Mouse (Mus musculus): ENCODE data around the gene Tecr. TPM values are rescaled to one million over a fixed set of nuclear protein-coding genes. Genes with fewer than 3 reads are reported as not detected.

Gene Tecr
- polyA plus RNA-seq, 1 experiment from 2014 or later = 550 TPM

- Histone ChIP-seq H3K9ac (ENCODE audit: low read length) (no peak overlapping the region), H3K4me3 (ENCODE audit: low read depth, low read length) (no peak overlapping the region), H3K36me3 (ENCODE audit: control insufficient read depth, insufficient read depth, low read length) (peaks cover 10% of the 10 kb centered on the region; the same call in 1 of the 2 replicates), H3K27me3 (ENCODE audit: control insufficient read depth, insufficient read depth, low read length) (no peaks in the 10 kb centered on the region), H3K4me1 (replicated peaks; ENCODE audit: control insufficient read depth, insufficient read depth, low read length) (0 out of 2 replicates have a peak, but pooled peaks cover 4% of the 10 kb centered on the region), H3K4me2 (ENCODE audit: low read depth, low read length, severe bottlenecking) (no peak overlapping the region), H3K27ac (ENCODE audit: low read depth, low read length) (no peak overlapping the region), H3K9me3 (ENCODE audit: control insufficient read depth, low read length) (no peaks in the 10 kb centered on the region)
- ATAC-seq (replicated peaks; ENCODE audit: low FRiP score) (no peak), DNase-seq (ENCODE audit: low spot score) (no peak)
- WGBS = 81% methylated on average over 4 of the region's 4 CpGs
Observed at GRCm38 (mm10) chr8:83569165-83569564, 38.6 kb downstream of the Tecr start.

GRCm38 (mm10) chr8:83568755-83569154 is 39.0 kb downstream of the Tecr start:
- 82% methylated on average over 5 of the region's 5 CpGs for WGBS
- ATAC-seq (replicated peaks; ENCODE audit: low FRiP score) (no peak), DNase-seq (ENCODE audit: low spot score) (peak; percentile 53)
- Histone ChIP-seq H3K27me3 (ENCODE audit: control insufficient read depth, insufficient read depth, low read length) (no peaks in the 10 kb centered on the region), H3K9ac (ENCODE audit: low read length) (no peak overlapping the region), H3K27ac (ENCODE audit: low read depth, low read length) (no peak overlapping the region), H3K4me3 (ENCODE audit: low read depth, low read length) (no peak overlapping the region), H3K4me2 (ENCODE audit: low read depth, low read length, severe bottlenecking) (no peak overlapping the region), H3K36me3 (ENCODE audit: control insufficient read depth, insufficient read depth, low read length) (peaks cover 10% of the 10 kb centered on the region; the same call in 1 of the 2 replicates), H3K9me3 (ENCODE audit: control insufficient read depth, low read length) (no peaks in the 10 kb centered on the region), H3K4me1 (replicated peaks; ENCODE audit: control insufficient read depth, insufficient read depth, low read length) (0 out of 2 replicates have a peak, but pooled peaks cover 4% of the 10 kb centered on the region)

- Histone ChIP-seq H3K9ac (ENCODE audit: low read length) (no peak overlapping the region), H3K36me3 (ENCODE audit: control insufficient read depth, insufficient read depth, low read length) (peaks cover 9% of the 10 kb centered on the region; the same call in 1 of the 2 replicates), H3K4me3 (ENCODE audit: low read depth, low read length) (no peak overlapping the region), H3K9me3 (ENCODE audit: control insufficient read depth, low read length) (no peaks in the 10 kb centered on the region), H3K4me1 (replicated peaks; ENCODE audit: control insufficient read depth, insufficient read depth, low read length) (0 out of 2 replicates have a peak, but pooled peaks cover 4% of the 10 kb centered on the region), H3K27me3 (ENCODE audit: control insufficient read depth, insufficient read depth, low read length) (no peaks in the 10 kb centered on the region), H3K27ac (ENCODE audit: low read depth, low read length) (no peak overlapping the region), H3K4me2 (ENCODE audit: low read depth, low read length, severe bottlenecking) (no peak overlapping the region)
- 73% methylated on average over 5 of the region's 5 CpGs for WGBS
- ATAC-seq (replicated peaks; ENCODE audit: low FRiP score) (no peak), DNase-seq (ENCODE audit: low spot score) (no peak)
Observed at GRCm38 (mm10) chr8:83568128-83568527, 39.6 kb downstream of the Tecr start.

- H3K36me3 ChIP-seq (ENCODE audit: control insufficient read depth, insufficient read depth, low read length) = peaks cover 6% of the 10 kb centered on the region; the same call in 1 of the 2 replicates
- H3K9me3 ChIP-seq (ENCODE audit: control insufficient read depth, low read length) = no peaks in the 10 kb centered on the region
- H3K27me3 ChIP-seq (ENCODE audit: control insufficient read depth, insufficient read depth, low read length) = no peaks in the 10 kb centered on the region
- peak overlapping the region; percentile 76 for H3K4me3 ChIP-seq (ENCODE audit: low read depth, low read length)
- H3K27ac ChIP-seq (ENCODE audit: low read depth, low read length) = no peak overlapping the region
- ATAC-seq (replicated peaks; ENCODE audit: low FRiP score) (no peak), DNase-seq (ENCODE audit: low spot score) (no peak)
- 0 out of 2 replicates have a peak, but pooled peaks cover 4% of the 10 kb centered on the region for H3K4me1 ChIP-seq (replicated peaks; ENCODE audit: control insufficient read depth, insufficient read depth, low read length)
- H3K9ac ChIP-seq (ENCODE audit: low read length) = peak overlapping the region; percentile 58
- 61% methylated on average over 3 of the region's 3 CpGs for WGBS
- H3K4me2 ChIP-seq (ENCODE audit: low read depth, low read length, severe bottlenecking) = peak overlapping the region; percentile 76
Observed at GRCm38 (mm10) chr8:83567668-83568067, 40.1 kb downstream of the Tecr start.

- no peaks in the 10 kb centered on the region for H3K9me3 ChIP-seq (ENCODE audit: control insufficient read depth, low read length)
- DNase-seq (ENCODE audit: low spot score) (peak; percentile 96), ATAC-seq (replicated peaks; ENCODE audit: low FRiP score) (peak; percentile 89)
- H3K9ac ChIP-seq (ENCODE audit: low read length) = peak within 1 kb of the TSS; percentile 58
- WGBS = under 1% methylated on average over 48 of the region's 48 CpGs
- peak within 1 kb of the TSS; percentile 76 for H3K4me3 ChIP-seq (ENCODE audit: low read depth, low read length)
- H3K27ac ChIP-seq (ENCODE audit: low read depth, low read length) = 0 out of 2 replicates have a peak within 1 kb of the TSS, but pooled peaks have one; percentile 18
- H3K27me3 ChIP-seq (ENCODE audit: control insufficient read depth, insufficient read depth, low read length) = no peaks in the 10 kb centered on the region
- no peaks in the 10 kb centered on the region; the same call in 1 of the 2 replicates for H3K36me3 ChIP-seq (ENCODE audit: control insufficient read depth, insufficient read depth, low read length)
- peak within 1 kb of the TSS; percentile 76 for H3K4me2 ChIP-seq (ENCODE audit: low read depth, low read length, severe bottlenecking)
- 0 out of 2 replicates have a peak, but pooled peaks cover 4% of the 10 kb centered on the region for H3K4me1 ChIP-seq (replicated peaks; ENCODE audit: control insufficient read depth, insufficient read depth, low read length)
Observed at GRCm38 (mm10) chr8:83566469-83567395, 41.0 kb downstream of the Tecr start, which contains the start of gene Ndufb7. Ndufb7 (plus strand) TSS chr8:83566671.

GRCm38 (mm10) chr8:83565731-83566375 is 41.9 kb downstream of the Tecr start:
- no peak overlapping the region for H3K9ac ChIP-seq (ENCODE audit: low read length)
- WGBS = 72% methylated on average over 9 of the region's 9 CpGs
- H3K4me3 ChIP-seq (ENCODE audit: low read depth, low read length) = no peak overlapping the region
- 0 out of 2 replicates have a peak, but pooled peaks cover 4% of the 10 kb centered on the region for H3K4me1 ChIP-seq (replicated peaks; ENCODE audit: control insufficient read depth, insufficient read depth, low read length)
- DNase-seq (ENCODE audit: low spot score) (peak; percentile 60), ATAC-seq (replicated peaks; ENCODE audit: low FRiP score) (peak; percentile 45; the same call in 1 of the 2 replicates)
- H3K27ac ChIP-seq (ENCODE audit: low read depth, low read length) = no peak overlapping the region
- no peaks in the 10 kb centered on the region for H3K9me3 ChIP-seq (ENCODE audit: control insufficient read depth, low read length)
- no peaks in the 10 kb centered on the region; the same call in 1 of the 2 replicates for H3K36me3 ChIP-seq (ENCODE audit: control insufficient read depth, insufficient read depth, low read length)
- no peaks in the 10 kb centered on the region for H3K27me3 ChIP-seq (ENCODE audit: control insufficient read depth, insufficient read depth, low read length)
- no peak overlapping the region; the same call in 1 of the 2 replicates for H3K4me2 ChIP-seq (ENCODE audit: low read depth, low read length, severe bottlenecking)

- H3K27me3 ChIP-seq (ENCODE audit: control insufficient read depth, insufficient read depth, low read length) = no peaks in the 10 kb centered on the region
- H3K4me2 ChIP-seq (ENCODE audit: low read depth, low read length, severe bottlenecking) = no peak overlapping the region
- 79% methylated on average over 4 of the region's 4 CpGs for WGBS
- H3K36me3 ChIP-seq (ENCODE audit: control insufficient read depth, insufficient read depth, low read length) = no peaks in the 10 kb centered on the region
- ATAC-seq (replicated peaks; ENCODE audit: low FRiP score) (no peak), DNase-seq (ENCODE audit: low spot score) (no peak)
- 0 out of 2 replicates have a peak, but pooled peaks cover 4% of the 10 kb centered on the region for H3K4me1 ChIP-seq (replicated peaks; ENCODE audit: control insufficient read depth, insufficient read depth, low read length)
- H3K4me3 ChIP-seq (ENCODE audit: low read depth, low read length) = no peak overlapping the region
- H3K9ac ChIP-seq (ENCODE audit: low read length) = no peak overlapping the region
- H3K9me3 ChIP-seq (ENCODE audit: control insufficient read depth, low read length) = no peaks in the 10 kb centered on the region
- no peak overlapping the region for H3K27ac ChIP-seq (ENCODE audit: low read depth, low read length)
Observed at GRCm38 (mm10) chr8:83563246-83563645, 44.5 kb downstream of the Tecr start.

- Histone ChIP-seq H3K4me2 (ENCODE audit: low read depth, low read length, severe bottlenecking) (no peak overlapping the region), H3K4me1 (replicated peaks; ENCODE audit: control insufficient read depth, insufficient read depth, low read length) (0 out of 2 replicates have a peak, but pooled peaks cover under 1% of the 10 kb centered on the region), H3K27ac (ENCODE audit: low read depth, low read length) (no peak overlapping the region), H3K4me3 (ENCODE audit: low read depth, low read length) (no peak overlapping the region), H3K27me3 (ENCODE audit: control insufficient read depth, insufficient read depth, low read length) (no peaks in the 10 kb centered on the region), H3K9me3 (ENCODE audit: control insufficient read depth, low read length) (no peaks in the 10 kb centered on the region), H3K9ac (ENCODE audit: low read length) (no peak overlapping the region), H3K36me3 (ENCODE audit: control insufficient read depth, insufficient read depth, low read length) (no peaks in the 10 kb centered on the region)
- no peak for ATAC-seq (replicated peaks; ENCODE audit: low FRiP score)
- no peak for DNase-seq (ENCODE audit: low spot score)
- 85% methylated on average over 3 of the region's 3 CpGs for WGBS
Observed at GRCm38 (mm10) chr8:83562669-83563068, 45.1 kb downstream of the Tecr start.

Measured in forebrain, embryonic 11.5 days (tissue).